Mouse (Mus musculus): ENCODE results near the gene Best1.

GRCm38 (mm10) chr19:10042232-10042631, 40.8 kb upstream of the Best1 start:
- TF ChIP-seq CTCF (IDR thresholded peaks at IDR 0.05; ENCODE audit: borderline replicate concordance, control insufficient read depth, extremely low read depth, insufficient read depth, low read length, poor library complexity), result no peak
- TF ChIP-seq POLR2A (IDR thresholded peaks at IDR 0.05; ENCODE audit: control insufficient read depth, extremely low read depth, insufficient read depth, low read length, poor library complexity), result no peak
